Mouse (Mus musculus) embryonic facial prominence, embryonic 15.5 days (tissue): ENCODE results near the gene Tmem208. TPM values are rescaled to one million over a fixed set of nuclear protein-coding genes. Genes with fewer than 3 reads are reported as not detected.
A peak's percentile ranks its signal among the peaks of the same experiment; 100 is the strongest.

Experiments used
- ATAC-seq: fragments of 200-750 bp; cut with Nextera tagmentation; 2 replicates; pipeline ENCODE4 v1.8.0; 2017; ENCODE audit warnings: low read depth, moderate TSS enrichment; ENCODE audit not compliant: insufficient number of reproducible peaks, low FRiP score, low TSS enrichment
- H3K27ac ChIP-seq: fragments of 300-500 bp; sonication (generic); replicated peaks from 2 replicates; pipeline ENCODE4 v1.5.1; 2015; ENCODE audit warnings: mild to moderate bottlenecking, inconsistent platforms
- H3K27me3 ChIP-seq: fragments of 300-500 bp; sonication (generic); 2 replicates; pipeline ENCODE4 v1.6.1; 2015; ENCODE audit warnings: inconsistent platforms
- H3K36me3 ChIP-seq: fragments of 300-500 bp; sonication (generic); 2 replicates; pipeline ENCODE4 v1.6.1; 2015; ENCODE audit warnings: mild to moderate bottlenecking, inconsistent platforms
- H3K4me1 ChIP-seq: fragments of 300-500 bp; sonication (generic); 2 replicates; pipeline ENCODE4 v1.6.1; 2015; ENCODE audit warnings: inconsistent platforms
- H3K4me2 ChIP-seq: fragments of 300-500 bp; sonication (generic); replicated peaks from 2 replicates; pipeline ENCODE4 v1.6.1; 2015; ENCODE audit warnings: mild to moderate bottlenecking, inconsistent platforms
- H3K4me3 ChIP-seq: fragments of 300-500 bp; sonication (generic); replicated peaks from 2 replicates; pipeline ENCODE4 v1.5.1; 2015; ENCODE audit warnings: mild to moderate bottlenecking, inconsistent platforms
- H3K9ac ChIP-seq: fragments of 300-500 bp; sonication (generic); 2 replicates; pipeline ENCODE4 v1.6.1; 2015; ENCODE audit warnings: inconsistent platforms
- H3K9me3 ChIP-seq: fragments of 300-500 bp; sonication (generic); replicated peaks from 2 replicates; pipeline ENCODE4 v1.6.1; 2016; ENCODE audit warnings: inconsistent platforms
- WGBS: fragments of 180-500 bp; shearing (Covaris S2); methylation state at CpG from one replicate; pipeline ENCODE4 v1.1.7; 2015; 5-methylcytosine and 5-hydroxymethylcytosine counted together
- polyA plus RNA-seq: library from polyadenylated mRNA; unstranded; fragments of >200 nt; fragmentation: Nextera tagmentation; extraction: Ambion mirVana; gene quantifications from 2 replicates; pipeline ENCODE4 v1.2.1, GENCODE M21; 2015

Tmem208 gene
- polyA plus RNA-seq, 1 experiment from 2014 or later, result 131 TPM

DNA sequence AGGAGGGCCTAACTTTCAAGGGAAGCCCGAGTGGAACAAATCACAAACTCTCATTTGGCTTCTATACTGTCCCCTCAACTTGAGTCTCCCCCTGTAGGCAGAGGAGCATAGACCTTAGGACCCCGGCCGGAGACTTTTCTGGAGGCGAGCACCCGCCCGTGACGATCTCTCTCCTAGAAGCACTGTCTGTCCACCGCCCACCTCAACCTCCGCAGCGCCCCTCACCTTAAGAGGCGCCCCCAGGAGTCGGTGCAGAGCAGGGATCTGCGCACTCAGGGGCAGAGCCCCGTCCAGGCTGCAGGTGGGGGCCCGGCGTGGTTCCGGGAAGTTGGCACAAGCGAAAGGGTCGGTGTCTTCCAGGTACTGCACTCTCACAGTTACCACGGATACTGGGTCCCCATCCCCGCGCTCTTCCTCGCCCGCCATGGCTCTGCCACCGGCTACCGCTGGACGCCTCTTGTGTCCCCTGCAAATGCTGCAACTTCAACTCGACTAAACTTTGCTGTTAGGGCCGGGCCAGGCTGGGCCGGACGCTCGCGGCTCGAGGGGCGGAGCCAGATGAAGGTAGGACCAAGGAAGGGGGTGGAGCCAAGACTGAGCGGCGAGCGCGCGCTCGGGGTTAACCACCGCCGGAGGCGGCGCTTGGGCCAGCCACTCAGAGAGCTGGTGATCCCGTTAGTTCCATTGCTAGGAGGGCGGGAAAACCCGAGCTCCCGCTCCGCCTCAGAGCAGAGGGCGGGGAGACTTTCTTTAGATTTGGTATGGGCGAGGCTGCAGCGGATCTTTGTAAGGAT lies 21.5 kb downstream of the Tmem208 start, which contains the start of gene Fhod1:
Gene Fhod1, minus strand, starts transcription at position 526 of the 794 bp plus-strand sequence.
- ATAC-seq, result peak; percentile 89
- Histone ChIP-seq H3K4me2 (peak within 1 kb of the TSS; percentile 98), H3K4me1 (peaks cover 56% of the 10 kb centered on the region), H3K27me3 (no peaks in the 10 kb centered on the region), H3K9ac (peak within 1 kb of the TSS; percentile 62), H3K9me3 (no peaks in the 10 kb centered on the region), H3K4me3 (peak within 1 kb of the TSS; percentile 70), H3K27ac (peak within 1 kb of the TSS; percentile 88), H3K36me3 (no peaks in the 10 kb centered on the region)
- under 1% methylated on average over 53 of the region's 53 CpGs for WGBS

DNA sequence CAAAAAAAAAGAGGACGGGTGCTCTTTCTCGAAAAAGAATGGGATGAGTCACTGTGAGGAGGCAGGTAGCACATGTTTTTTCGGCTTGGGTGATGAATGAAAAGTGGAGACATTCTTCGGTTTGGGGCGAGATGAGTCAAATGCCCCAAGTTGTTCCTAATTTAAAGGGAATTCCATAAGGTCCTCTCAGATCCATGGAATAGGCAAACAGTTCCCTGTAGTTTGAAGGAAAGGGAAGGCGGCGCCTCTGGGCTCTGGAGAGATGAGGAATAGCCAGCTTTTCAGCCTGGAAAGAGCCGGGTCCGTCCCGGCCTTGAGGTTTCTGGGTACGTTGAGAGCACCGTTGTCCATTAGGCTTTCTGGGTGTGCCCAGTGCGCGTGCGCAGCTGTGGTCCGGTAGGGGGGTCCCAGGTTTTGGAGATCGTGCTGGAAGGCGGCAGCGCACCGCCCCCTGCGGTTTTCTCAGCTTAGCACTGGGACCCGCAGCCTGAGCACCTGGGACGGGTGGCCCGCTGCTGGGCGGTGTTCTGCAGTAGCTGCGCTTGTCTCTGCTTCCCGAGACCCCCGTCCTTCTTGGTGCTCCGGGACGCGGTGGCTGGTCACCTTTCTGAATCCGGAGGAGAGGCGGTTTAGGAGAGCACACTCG lies 22.4 kb downstream of the Tmem208 start, which contains the start of gene Slc9a5:
Gene Slc9a5, plus strand, starts transcription at position 394 of the 646 bp plus-strand sequence.
- peak within 1 kb of the TSS; percentile 98 for H3K4me2 ChIP-seq
- H3K27me3 ChIP-seq, result no peaks in the 10 kb centered on the region
- peak within 1 kb of the TSS; percentile 88 for H3K27ac ChIP-seq
- peak within 1 kb of the TSS; percentile 62 for H3K9ac ChIP-seq
- no peaks in the 10 kb centered on the region for H3K9me3 ChIP-seq
- H3K4me3 ChIP-seq, result peak within 1 kb of the TSS; percentile 70
- 0% methylated on average over 34 of the region's 34 CpGs for WGBS
- no peak for ATAC-seq
- peaks cover 56% of the 10 kb centered on the region for H3K4me1 ChIP-seq
- no peaks in the 10 kb centered on the region for H3K36me3 ChIP-seq

DNA sequence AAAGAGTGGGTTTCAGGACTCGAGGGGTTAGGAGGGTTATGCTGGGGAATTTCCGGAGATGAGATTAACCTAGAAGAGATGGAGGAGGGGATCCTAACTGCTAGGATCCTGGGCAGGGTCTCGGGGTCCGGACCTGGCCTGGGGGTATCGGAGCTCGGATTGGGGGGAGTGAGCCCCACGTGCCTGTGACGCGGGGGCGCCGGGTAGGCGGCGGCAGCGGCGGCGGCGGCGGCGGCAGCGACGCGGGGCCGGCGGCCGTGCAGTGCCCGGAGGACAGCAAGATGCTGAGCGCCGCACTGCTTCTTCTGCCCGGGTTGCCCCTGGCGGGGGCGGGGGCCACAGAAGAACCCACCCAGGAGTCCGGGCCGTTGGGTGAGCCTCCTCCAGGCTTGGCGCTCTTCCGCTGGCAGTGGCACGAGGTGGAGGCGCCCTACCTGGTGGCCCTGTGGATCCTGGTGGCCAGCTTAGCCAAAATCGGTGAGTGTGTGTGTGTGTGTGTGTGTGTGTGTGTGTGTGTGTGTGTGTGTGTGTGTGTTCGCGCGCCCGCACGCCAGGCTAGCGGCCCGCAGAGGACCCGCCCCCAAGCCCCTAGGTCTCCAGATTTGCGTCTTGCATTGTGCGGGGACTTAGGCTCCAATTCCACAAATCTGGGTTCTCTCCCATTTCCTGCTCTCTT lies 23.1 kb downstream of the Tmem208 start:
- peak overlapping the region; percentile 37 for H3K9ac ChIP-seq
- H3K4me1 ChIP-seq, result peaks cover 55% of the 10 kb centered on the region
- no peaks in the 10 kb centered on the region for H3K27me3 ChIP-seq
- no peaks in the 10 kb centered on the region for H3K9me3 ChIP-seq
- H3K4me3 ChIP-seq, result peak overlapping the region; percentile 70
- H3K4me2 ChIP-seq, result peak overlapping the region; percentile 98
- no peak for ATAC-seq
- under 1% methylated on average over 43 of the region's 48 CpGs for WGBS
- H3K36me3 ChIP-seq, result no peaks in the 10 kb centered on the region
- peak overlapping the region; percentile 65; the same call in 1 of the 2 replicates for H3K27ac ChIP-seq

DNA sequence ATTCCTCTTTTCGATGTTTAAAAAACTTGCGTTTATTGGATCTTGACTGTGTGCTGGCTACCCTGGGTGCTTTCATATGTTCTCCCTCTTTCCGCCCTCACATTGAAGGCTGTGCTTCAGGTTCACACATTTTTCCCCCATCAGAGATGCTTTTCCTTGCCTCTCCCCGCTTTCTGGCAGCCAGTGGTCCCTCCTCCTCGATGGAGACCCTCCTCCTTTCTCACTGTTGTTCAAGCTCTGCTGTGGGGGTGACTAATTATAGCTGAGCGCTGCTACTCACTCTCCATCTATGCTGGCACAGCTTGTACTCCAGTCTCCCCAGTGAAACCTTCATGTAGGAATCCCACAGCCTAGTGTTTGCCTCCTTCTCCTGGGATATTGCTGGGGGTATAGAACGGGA lies 24.0 kb downstream of the Tmem208 start:
- no peaks in the 10 kb centered on the region for H3K9me3 ChIP-seq

DNA sequence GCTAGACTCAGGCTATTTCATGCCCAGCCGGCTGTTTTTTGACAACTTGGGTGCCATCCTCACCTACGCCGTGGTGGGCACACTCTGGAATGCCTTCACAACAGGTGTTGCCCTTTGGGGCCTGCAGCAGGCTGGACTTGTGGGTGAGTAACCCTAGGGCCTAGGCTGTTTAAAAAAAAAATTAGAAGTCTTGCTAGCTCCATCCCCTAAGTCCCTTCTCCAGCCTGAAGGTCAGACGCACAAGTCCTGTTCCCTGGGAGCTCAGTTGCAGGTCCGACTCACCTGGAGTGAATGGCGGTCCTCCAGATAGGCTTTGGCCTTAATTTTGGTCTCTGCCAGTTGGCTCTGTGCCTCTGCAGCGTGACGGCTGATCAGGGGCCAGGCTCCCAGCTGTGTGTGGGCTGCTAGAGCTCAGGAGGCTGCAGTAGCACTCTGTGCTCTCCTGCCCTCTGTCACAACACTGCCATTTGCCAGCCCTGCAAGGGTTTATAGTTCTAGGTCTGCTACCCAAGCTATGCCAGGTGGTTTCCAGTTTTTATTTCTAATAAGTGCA lies 27.5 kb downstream of the Tmem208 start:
- Histone ChIP-seq H3K36me3 (no peaks in the 10 kb centered on the region), H3K27me3 (no peaks in the 10 kb centered on the region), H3K4me3 (no peak overlapping the region), H3K27ac (no peak overlapping the region), H3K9ac (no peak overlapping the region), H3K4me1 (peaks cover 18% of the 10 kb centered on the region), H3K4me2 (no peak overlapping the region), H3K9me3 (no peaks in the 10 kb centered on the region)
- ATAC-seq, result no peak
- 76% methylated on average over 8 of the region's 8 CpGs for WGBS

More for the DNA sequence above, 24.0 kb downstream of the Tmem208 start:
- H3K4me1 ChIP-seq, result peaks cover 46% of the 10 kb centered on the region
- H3K9ac ChIP-seq, result no peak overlapping the region
- H3K4me2 ChIP-seq, result peak overlapping the region; percentile 98
- ATAC-seq, result no peak
- H3K27ac ChIP-seq, result no peak overlapping the region
- no peaks in the 10 kb centered on the region for H3K27me3 ChIP-seq
- peak overlapping the region; percentile 70 for H3K4me3 ChIP-seq
- 32% methylated on average over 7 of the region's 7 CpGs for WGBS
- no peaks in the 10 kb centered on the region for H3K36me3 ChIP-seq

DNA sequence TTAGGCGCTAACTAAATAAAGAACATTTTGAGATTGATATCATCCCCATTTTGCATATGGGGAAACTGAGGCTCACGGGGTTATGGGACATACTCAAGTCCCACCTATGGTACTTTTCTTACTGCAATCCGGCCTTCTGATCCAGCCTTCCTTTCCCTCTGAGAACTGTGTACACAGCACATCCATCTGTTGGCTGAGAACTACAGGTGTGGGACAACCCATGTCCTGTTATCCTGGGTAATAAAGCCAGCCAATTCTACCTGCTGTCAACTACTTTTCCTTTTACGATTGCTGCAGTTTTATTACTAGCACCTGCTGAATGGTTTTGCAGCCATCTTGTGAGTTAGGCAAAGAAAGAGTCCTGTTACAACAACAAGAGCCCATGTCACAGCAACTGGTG lies 28.4 kb downstream of the Tmem208 start:
- no peak overlapping the region for H3K9ac ChIP-seq

DNA sequence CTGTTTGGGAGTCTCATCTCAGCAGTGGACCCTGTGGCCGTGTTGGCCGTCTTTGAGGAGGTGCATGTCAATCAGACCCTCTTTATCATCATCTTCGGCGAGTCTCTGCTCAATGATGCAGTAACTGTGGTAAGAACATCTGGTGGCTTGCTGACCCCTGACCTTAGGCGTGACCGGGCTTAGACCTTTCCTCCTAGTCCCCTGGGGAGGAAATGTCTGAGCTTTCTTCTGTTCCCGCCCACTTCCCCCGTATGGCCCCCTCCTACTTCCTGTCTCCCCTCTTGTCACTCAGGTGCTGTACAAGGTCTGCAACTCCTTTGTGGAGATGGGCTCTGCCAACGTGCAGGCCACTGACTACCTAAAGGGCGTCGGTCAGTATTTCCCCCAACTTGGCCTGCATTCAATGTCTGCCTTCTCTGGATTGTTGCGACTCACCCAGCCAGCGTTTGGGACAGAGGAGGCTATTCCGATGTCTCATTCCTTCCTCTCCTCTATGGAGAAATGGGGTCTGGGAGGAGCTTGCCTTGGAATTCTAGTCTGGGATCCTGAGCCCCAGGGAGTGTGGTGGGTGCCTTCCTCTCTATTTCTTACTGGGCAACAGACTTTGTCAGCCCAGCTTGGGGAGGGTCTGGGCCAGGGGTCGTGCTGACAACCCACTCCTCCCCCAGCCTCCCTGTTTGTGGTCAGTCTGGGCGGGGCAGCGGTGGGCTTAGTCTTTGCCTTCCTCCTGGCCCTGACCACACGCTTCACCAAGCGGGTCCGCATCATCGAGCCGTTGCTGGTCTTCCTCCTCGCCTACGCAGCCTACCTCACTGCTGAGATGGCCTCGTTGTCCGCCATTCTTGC lies 29.2 kb downstream of the Tmem208 start:
- Histone ChIP-seq H3K36me3 (no peaks in the 10 kb centered on the region), H3K4me3 (no peak overlapping the region), H3K9me3 (no peaks in the 10 kb centered on the region), H3K4me2 (no peak overlapping the region), H3K27ac (no peak overlapping the region), H3K9ac (no peak overlapping the region), H3K27me3 (no peaks in the 10 kb centered on the region), H3K4me1 (0 out of 2 replicates have a peak, but pooled peaks cover 2% of the 10 kb centered on the region)
- 57% methylated on average over 26 of the region's 26 CpGs for WGBS
- ATAC-seq, result no peak

More for the DNA sequence above, 28.4 kb downstream of the Tmem208 start:
- Histone ChIP-seq H3K27ac (no peak overlapping the region), H3K4me2 (no peak overlapping the region), H3K4me1 (peaks cover 11% of the 10 kb centered on the region; the same call in 1 of the 2 replicates), H3K36me3 (no peaks in the 10 kb centered on the region), H3K27me3 (no peaks in the 10 kb centered on the region), H3K9me3 (no peaks in the 10 kb centered on the region), H3K4me3 (no peak overlapping the region)
- no peak for ATAC-seq
- 92% methylated on average over 4 of the region's 4 CpGs for WGBS

DNA sequence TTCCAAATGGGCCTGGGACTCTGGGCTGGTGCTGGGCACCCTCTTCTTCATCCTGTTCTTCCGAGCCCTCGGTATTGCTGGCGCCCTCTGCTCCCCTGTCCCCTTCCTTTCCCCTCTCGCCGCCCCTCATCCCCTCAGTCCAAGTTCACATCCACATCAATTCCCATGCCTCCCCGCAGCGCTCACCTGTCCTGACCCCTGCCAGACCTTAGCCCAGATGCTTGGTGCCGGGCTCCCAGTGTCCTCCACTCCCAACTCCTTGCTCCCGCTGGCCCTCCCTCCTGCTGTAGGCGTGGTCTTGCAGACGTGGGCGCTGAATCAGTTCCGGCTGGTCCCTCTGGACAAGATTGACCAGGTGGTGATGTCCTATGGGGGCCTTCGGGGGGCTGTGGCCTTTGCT lies 30.5 kb downstream of the Tmem208 start:
- Histone ChIP-seq H3K4me3 (no peak overlapping the region), H3K36me3 (no peaks in the 10 kb centered on the region), H3K27me3 (no peaks in the 10 kb centered on the region), H3K9ac (no peak overlapping the region), H3K9me3 (no peaks in the 10 kb centered on the region), H3K4me2 (no peak overlapping the region), H3K4me1 (peaks cover 2% of the 10 kb centered on the region; the same call in 1 of the 2 replicates), H3K27ac (no peak overlapping the region)
- no peak for ATAC-seq
- 84% methylated on average over 14 of the region's 14 CpGs for WGBS

DNA sequence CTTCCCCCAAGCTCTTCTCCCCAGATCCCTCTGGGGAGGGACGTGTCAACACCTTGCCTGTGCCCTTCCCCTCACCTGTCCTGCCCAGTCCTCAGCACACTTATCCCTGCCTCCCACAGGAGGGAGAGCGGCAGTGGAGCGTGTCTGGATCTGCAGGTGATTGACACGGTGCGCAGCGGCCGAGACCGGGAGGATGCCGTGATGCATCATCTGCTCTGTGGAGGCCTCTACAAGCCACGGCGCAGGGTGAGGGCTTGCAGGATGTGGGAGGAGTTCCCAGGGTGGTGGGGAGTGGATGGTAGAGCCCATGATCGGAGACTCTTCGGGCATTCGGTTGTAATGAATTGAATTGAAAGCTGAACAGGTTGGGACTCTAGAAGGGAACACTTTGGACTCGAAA lies 33.1 kb downstream of the Tmem208 start:
- no peak overlapping the region for H3K27ac ChIP-seq
- no peaks in the 10 kb centered on the region for H3K9me3 ChIP-seq
- 62% methylated on average over 15 of the region's 15 CpGs for WGBS
- H3K9ac ChIP-seq, result no peak overlapping the region
- H3K36me3 ChIP-seq, result no peaks in the 10 kb centered on the region
- ATAC-seq, result no peak
- H3K4me1 ChIP-seq, result peaks cover 4% of the 10 kb centered on the region; the same call in 1 of the 2 replicates
- H3K4me2 ChIP-seq, result no peak overlapping the region
- no peak overlapping the region for H3K4me3 ChIP-seq
- H3K27me3 ChIP-seq, result no peaks in the 10 kb centered on the region

DNA sequence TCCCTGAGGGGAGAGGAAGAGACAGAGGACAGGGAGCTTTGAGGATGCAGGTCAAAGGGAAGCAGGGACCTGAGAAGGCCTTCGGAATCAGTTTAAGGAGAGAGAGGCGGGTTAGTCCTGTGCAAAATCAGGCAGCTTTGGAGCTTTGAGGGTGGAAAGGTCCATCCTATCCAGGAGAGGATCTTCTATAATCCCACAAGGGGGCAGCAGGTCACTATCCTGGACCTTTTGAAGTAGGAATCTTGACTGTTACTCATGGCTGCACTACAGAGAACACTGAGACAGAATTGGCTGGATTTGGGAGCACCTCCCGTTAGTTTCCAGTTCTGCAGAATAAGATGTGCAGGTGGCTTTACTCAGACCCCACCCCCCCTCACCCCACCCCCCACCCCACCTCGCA lies 33.5 kb downstream of the Tmem208 start:
- no peaks in the 10 kb centered on the region for H3K27me3 ChIP-seq
- H3K4me1 ChIP-seq, result peaks cover 4% of the 10 kb centered on the region; the same call in 1 of the 2 replicates
- no peak overlapping the region for H3K4me2 ChIP-seq
- no peak for ATAC-seq
- no peak overlapping the region for H3K27ac ChIP-seq
- 43% methylated on average over 4 of the region's 4 CpGs for WGBS
- no peaks in the 10 kb centered on the region for H3K36me3 ChIP-seq
- H3K9me3 ChIP-seq, result no peaks in the 10 kb centered on the region
- no peak overlapping the region for H3K9ac ChIP-seq
- no peak overlapping the region for H3K4me3 ChIP-seq
